Mouse (Mus musculus) limb, embryonic 12.5 days (tissue): ENCODE results near the gene Olfr620. TPM values are rescaled to one million over a fixed set of nuclear protein-coding genes. Genes with fewer than 3 reads are reported as not detected.

Experiments used
- microRNA-seq: library from miRNA; unstranded; fragments of <30 nt; microRNA quantifications from one replicate; pipeline ENCODE4, GENCODE M21; 2017
- polyA plus RNA-seq: library from polyadenylated mRNA; unstranded; fragments of >200 nt; fragmentation: Nextera tagmentation; extraction: Ambion mirVana; gene quantifications from 2 replicates; pipeline ENCODE4 v1.2.1, GENCODE M21; 2016

Gene Olfr620
- polyA plus RNA-seq, 1 experiment from 2014 or later = not detected

Small RNAs within 50 kb of the gene (microRNA-seq; reads per million reads assigned to microRNA genes)
- gene Gm26506 = not detected

Other genes with a start within 250 kb of the Olfr620 start
- gene Olfr601, start 249.9 kb downstream of the Olfr620 start, polyA plus RNA-seq = not detected in 2 replicates
- not detected in 2 replicates for gene Olfr603, start 226.4 kb downstream of the Olfr620 start, polyA plus RNA-seq
- not detected in 2 replicates for gene Usp17lc, start 197.5 kb downstream of the Olfr620 start, polyA plus RNA-seq
- not detected in 2 replicates for gene Olfr605, start 167.1 kb downstream of the Olfr620 start, polyA plus RNA-seq
- not detected in 2 replicates for gene Olfr606, start 163.5 kb downstream of the Olfr620 start, polyA plus RNA-seq
- not detected in 2 replicates for gene Olfr607, start 148.4 kb downstream of the Olfr620 start, polyA plus RNA-seq
- gene Olfr608, start 142.7 kb downstream of the Olfr620 start, polyA plus RNA-seq = not detected in 2 replicates
- not detected in 2 replicates for gene Olfr609, start 114.5 kb downstream of the Olfr620 start, polyA plus RNA-seq
- gene Olfr610, start 100.4 kb downstream of the Olfr620 start, polyA plus RNA-seq = not detected in 2 replicates
- gene Olfr611, start 91.7 kb downstream of the Olfr620 start, polyA plus RNA-seq = not detected in 2 replicates
- gene Olfr612, start 69.8 kb downstream of the Olfr620 start, polyA plus RNA-seq = not detected in 2 replicates
- not detected in 2 replicates for gene Olfr613, start 64.5 kb downstream of the Olfr620 start, polyA plus RNA-seq
- not detected in 2 replicates for gene Olfr615, start 56.5 kb downstream of the Olfr620 start, polyA plus RNA-seq
- not detected in 2 replicates for gene Olfr616, start 43.4 kb downstream of the Olfr620 start, polyA plus RNA-seq
- gene Olfr617, start 39.5 kb downstream of the Olfr620 start, polyA plus RNA-seq = not detected in 2 replicates
- gene Olfr618, start 22.4 kb downstream of the Olfr620 start, polyA plus RNA-seq = not detected in 2 replicates
- not detected in 2 replicates for gene Olfr619, start 12.0 kb downstream of the Olfr620 start, polyA plus RNA-seq
- gene Olfr622, start 30.2 kb upstream of the Olfr620 start, polyA plus RNA-seq = not detected in 2 replicates
- not detected in 2 replicates for gene Olfr623, start 51.2 kb upstream of the Olfr620 start, polyA plus RNA-seq
- gene Olfr624, start 58.7 kb upstream of the Olfr620 start, polyA plus RNA-seq = 0.06 and 0.11 TPM in 2 replicates
- not detected in 2 replicates for gene Olfr625-ps1, start 70.2 kb upstream of the Olfr620 start, polyA plus RNA-seq
- not detected in 2 replicates for gene Olfr243, start 102.1 kb upstream of the Olfr620 start, polyA plus RNA-seq
- gene Olfr628, start 117.8 kb upstream of the Olfr620 start, polyA plus RNA-seq = not detected in 2 replicates
- not detected in 2 replicates for gene Olfr629, start 132.4 kb upstream of the Olfr620 start, polyA plus RNA-seq
- not detected in 2 replicates for gene Olfr630, start 144.8 kb upstream of the Olfr620 start, polyA plus RNA-seq
- not detected in 2 replicates for gene Olfr69, start 159.1 kb upstream of the Olfr620 start, polyA plus RNA-seq
- gene Olfr68, start 167.2 kb upstream of the Olfr620 start, polyA plus RNA-seq = not detected in 2 replicates
- not detected in 2 replicates for gene Olfr67, start 179.3 kb upstream of the Olfr620 start, polyA plus RNA-seq
- 836 and 850 TPM in 2 replicates for gene Hbb-bt, start 201.5 kb upstream of the Olfr620 start, polyA plus RNA-seq
- 651 and 737 TPM in 2 replicates for gene Hbb-bs, start 215.6 kb upstream of the Olfr620 start, polyA plus RNA-seq
- gene Hbb-bh2, start 228.0 kb upstream of the Olfr620 start, polyA plus RNA-seq = not detected in 2 replicates
- gene Hbb-bh1, start 230.6 kb upstream of the Olfr620 start, polyA plus RNA-seq = 615 and 622 TPM in 2 replicates
- gene Hbb-y, start 240.7 kb upstream of the Olfr620 start, polyA plus RNA-seq = 8,935 and 9,118 TPM in 2 replicates